Mouse (Mus musculus): ENCODE data around the gene Bcl2l12. TPM values are rescaled to one million over a fixed set of nuclear protein-coding genes. Genes with fewer than 3 reads are reported as not detected.

The Bcl2l12 gene
- total RNA-seq, 2 experiments from 2014 or later = 8.1 to 9.7 TPM

DNA sequence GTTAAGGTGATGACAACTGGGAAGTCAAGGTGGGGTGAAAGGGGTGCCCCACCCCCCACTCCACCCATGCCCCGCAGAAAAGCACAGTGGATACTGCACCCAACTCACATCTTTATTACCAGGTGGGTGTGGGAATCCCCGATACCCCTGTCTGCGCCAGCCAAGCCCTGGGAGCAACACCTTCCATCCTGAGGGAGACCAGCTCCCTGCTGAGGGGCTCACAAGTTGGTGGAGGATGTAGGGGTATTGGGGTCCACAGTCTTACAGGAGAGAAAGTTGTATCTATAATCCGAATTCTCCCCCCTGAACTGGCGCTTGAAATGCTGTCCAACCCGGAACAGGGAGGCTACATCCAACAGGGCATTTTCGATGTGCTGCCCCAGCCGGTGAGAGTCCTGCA lies 39.2 kb downstream of the Bcl2l12 start:
- DNase-seq = no peak

DNA sequence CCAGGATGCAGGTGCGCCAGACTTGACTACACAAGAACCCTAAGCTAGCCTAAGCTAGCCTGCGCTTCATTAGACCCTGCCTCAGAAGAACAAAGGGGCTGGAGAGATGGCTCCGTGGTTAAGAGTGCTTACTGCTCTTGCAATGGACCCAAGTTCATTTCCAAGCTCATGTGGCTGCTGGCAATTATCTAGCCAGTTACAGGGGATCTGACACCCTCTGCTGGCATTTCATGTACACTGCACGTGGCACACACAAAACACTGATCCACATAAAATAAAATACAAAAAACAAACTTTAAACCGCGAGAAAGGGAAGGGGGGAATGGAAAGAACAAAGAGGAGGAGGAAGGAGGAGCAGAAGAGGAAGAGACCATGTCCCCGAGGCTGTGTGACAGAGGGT lies 40.3 kb downstream of the Bcl2l12 start:
- peak; percentile 55 to 63 for DNase-seq

DNA sequence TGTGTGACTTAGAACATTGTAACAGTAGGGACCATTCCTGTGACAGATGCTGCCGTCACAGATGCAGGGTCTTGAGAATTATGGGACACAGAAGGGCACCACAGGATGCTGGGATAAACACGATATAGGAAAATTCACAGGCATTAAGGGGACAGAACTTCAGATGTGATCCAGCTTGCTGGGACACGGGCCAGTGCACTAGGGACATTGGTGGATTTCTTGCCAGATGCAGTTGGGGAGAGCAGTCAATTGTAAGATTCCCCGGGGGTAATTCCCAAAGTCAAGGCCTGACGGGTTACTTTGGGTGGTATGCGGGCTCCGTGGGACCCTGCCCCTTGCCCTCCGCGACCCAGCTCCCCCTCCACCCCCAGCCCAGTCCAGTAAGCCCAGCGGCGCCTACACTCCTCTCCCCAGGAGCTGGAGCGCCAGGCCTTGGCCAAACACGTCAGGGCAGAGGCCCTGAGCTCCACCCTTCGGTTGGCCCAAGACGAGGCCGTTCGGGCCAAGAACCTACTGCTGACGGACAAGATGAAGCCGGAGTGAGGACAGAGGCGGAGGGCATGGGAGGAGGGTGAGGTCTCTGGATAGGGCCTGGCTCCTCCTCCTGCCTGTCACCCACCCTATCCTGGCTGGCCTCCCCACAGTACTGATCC lies 41.2 kb downstream of the Bcl2l12 start:
- peak; percentile 70 to 83 for DNase-seq

DNA sequence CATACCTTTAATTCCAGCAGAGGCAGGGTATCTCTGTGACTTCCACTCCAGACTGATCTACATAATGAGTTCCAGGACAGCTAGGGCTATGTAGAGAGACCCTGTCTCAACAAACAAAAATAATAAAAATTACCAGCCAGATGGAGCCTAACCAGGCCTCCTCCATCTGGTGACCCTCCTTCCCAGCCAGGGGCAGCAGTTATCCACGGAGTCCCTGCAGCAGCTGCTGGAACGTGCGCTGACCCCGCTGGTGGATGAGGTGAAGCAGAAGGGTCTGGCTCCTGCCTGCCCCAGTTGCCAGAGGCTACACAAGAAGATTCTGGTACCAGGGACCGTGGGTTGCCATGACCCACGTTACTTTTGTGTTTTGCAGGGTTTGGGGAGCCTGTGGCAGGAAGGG lies 42.2 kb downstream of the Bcl2l12 start:
- DNase-seq = no peak

DNA sequence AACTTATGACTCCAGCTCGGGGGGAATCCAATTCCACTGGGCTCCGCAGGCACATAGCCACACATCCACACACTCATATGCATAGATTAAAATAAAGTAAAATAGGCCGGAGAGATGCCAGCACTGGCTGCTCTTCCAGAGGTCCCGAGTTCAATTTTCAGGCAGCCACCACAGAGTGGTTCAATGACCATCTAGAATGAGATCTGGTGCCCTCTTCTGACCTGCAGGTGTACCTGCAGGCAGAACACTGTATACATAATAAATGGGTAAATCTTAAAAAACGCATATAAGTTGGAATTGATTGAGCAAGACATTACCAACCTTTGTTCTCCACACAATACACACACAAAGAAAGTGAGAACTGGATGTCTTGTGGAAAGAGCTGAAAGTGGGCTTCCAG lies 42.9 kb downstream of the Bcl2l12 start:
- no peak for DNase-seq

DNA sequence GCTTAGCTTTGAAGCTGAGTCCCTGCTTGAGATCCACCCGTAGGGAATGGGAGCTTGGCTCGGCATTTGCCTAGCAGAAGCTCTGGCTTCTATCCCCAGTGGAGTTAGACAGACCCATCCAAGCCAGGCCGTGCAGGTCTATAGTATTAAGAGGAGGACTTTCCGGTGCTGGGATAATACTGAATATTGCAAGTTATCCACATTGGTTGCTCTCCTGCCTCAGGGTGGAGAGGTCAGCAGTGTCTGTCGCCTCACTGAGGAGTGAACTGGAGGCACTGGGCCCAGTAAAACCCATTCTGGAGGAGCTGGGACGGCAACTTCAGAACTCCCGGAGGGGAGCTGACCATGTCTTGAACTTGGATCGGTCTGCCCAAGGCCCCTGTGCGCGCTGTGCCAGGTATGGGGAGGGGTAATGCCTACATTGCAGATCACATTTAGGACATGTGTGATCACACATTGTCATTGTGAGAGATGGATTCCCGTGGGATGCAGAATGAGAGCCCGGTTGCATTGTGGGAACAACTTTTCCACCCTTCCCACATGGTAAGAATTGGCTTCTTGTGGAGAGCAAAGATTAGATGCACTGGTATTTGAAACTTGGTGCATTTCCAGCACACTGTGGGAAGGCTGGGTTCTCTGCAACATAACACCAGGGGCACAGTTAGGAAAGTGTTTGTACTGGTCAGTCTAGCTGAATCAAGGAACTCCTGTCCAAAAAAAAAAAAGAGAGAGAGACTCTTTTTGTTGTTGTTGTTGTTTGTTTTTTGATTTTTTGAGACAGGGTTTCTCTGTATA lies 44.2 kb downstream of the Bcl2l12 start:
- no peak for DNase-seq

DNA sequence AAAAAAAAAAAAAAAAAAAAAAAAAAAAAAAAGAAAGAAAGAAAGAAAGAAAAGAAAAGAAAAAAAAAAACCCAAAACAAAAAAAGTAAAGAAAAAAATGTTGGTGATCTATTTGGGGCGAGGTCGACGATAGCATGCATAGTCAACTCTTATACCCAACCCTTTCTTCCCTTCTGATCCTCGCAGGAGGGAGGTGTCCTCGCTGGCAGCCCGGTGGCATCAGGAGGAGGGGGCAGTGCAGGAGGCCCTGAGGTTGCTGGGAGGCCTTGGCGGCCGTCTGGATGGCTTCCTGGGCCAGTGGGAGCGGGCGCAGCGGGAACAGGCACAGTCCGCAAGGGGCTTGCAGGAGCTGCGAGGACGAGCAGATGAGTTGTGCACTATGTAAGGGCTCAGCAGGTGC lies 45.0 kb downstream of the Bcl2l12 start:
- no peak for DNase-seq

DNA sequence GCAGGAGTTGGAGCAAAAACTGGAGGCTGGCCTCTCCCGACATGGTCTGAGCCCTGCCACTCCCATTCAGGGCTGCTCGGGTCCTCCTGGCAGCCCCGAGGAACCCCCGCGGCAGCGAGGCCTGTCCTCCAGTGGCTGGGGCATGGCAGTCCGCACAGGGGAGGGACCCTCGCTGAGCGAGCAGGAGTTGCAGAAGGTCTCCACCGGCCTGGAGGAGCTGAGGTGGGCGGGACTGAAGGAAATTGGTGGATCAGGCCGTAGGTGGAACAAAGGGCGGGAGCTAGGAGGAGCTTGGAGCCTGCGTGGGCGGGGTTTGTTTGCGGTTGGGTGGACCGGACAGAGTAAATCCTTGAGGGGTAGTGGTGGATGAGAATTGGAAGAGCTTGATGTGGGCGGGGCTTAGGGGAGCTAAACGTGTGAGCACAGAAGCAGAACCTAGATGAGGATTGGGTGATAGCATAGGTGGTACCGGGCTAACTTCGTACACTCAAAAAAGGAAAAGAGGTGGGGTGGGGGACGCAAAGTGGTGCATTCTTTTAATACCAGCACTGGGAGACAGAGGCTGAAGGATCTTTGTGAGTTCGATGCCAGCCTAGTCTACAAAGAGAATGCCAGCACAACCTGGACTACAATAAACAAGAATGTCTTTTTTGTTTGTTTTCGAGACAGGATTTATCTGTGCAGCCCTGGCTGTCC lies 45.8 kb downstream of the Bcl2l12 start:
- DNase-seq = peak; percentile 96

DNA sequence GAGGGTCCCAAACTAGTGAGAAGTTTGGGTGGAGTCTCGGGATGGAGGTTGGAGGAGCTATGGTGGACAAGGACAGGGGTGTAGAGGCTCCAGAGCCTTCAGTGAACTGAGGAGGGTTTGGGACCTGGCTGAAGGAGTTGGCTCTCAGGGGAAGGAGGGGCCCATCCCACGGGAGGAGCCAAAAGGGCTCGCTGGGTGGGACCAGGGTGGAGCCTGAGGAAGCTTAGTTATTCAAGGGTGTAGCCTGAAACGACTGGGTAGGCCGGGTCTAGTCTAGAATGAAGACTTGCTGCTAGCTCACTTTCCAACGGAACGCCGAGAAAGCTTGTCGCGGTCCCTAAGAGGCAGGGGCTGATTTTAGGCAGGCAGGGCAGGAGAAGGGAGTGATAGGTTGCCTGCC lies 46.6 kb downstream of the Bcl2l12 start:
- DNase-seq = peak; percentile 84 to 90

DNA sequence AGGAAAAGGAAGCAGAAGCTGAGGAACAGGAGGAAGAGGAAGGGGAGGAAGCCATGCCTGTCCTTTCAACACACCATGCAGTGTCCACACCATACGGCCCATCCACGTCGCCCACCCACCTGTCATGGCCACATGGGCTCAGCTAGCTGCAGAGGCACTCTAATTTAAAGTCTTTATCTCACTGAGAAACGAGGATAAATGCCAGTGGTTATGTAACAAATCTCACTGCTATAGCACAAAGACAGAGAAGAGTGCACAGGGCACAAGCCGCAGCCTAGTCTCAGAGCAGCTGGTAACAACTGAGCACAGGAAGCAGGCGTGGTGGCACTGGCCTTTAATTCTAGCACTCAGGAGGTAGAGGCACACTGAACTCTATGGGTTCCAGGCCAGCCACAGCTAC lies 48.6 kb downstream of the Bcl2l12 start:
- no peak for DNase-seq

DNA sequence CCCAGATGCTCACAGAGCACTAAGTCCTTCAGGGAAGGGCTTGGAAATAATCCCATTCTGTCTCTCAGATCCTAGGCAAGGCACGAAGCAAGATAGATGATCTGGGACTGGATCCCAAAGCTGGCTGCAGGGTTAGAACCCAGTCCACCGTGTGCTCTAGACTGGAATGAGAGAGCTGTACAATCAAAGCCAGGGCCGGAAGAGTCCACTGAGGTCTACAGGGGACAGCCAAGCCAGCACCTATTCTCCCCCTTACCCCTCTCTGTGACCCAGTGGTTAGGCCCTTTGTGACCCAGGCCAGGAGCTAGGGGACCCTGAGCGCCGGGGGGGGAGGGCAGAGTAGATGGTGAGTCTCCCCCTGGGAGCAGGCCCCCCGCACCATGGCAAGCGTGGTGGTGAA lies 55.6 kb downstream of the Bcl2l12 start, which contains the start of gene Tsks:
TSS of gene Tsks (plus strand) at position 301 of the 400 bp plus-strand sequence.
- no peak for DNase-seq

Small RNAs within 50 kb of the gene (microRNA-seq; reads per million reads assigned to microRNA genes)
- 1.1 to 2.2 reads per million in 2 experiments for gene Mir7054

Other genes with a start within 250 kb of the Bcl2l12 start
- not detected for gene Zfp473, start 247.7 kb downstream of the Bcl2l12 start, total RNA-seq (2021)
- gene Nup62, start 182.6 kb downstream of the Bcl2l12 start, total RNA-seq (2021) = 10 to 100 TPM; 25.4 to 26.0 TPM
- 1 to 10 TPM in 1 of 2 experiments, under 1 TPM in 1; 0.62 to 4.8 TPM for gene Il4i1, start 182.3 kb downstream of the Bcl2l12 start, total RNA-seq (2021)
- gene Atf5, start 182.1 kb downstream of the Bcl2l12 start, total RNA-seq (2021) = 10 to 100 TPM; 60.2 to 62.7 TPM
- gene Akt1s1, start 149.7 kb downstream of the Bcl2l12 start, total RNA-seq (2021) = 10 to 100 TPM; 65.1 to 67.1 TPM
- 10 to 100 TPM; 36.7 to 57.6 TPM for gene Tbc1d17, start 149.6 kb downstream of the Bcl2l12 start, total RNA-seq (2021)
- 10 to 100 TPM; 16.5 to 19.4 TPM for gene Pnkp, start 141.6 kb downstream of the Bcl2l12 start, total RNA-seq (2021)
- gene Ptov1, start 128.9 kb downstream of the Bcl2l12 start, total RNA-seq (2021) = 100 to 1,000 TPM; 173 to 184 TPM
- 10 to 100 TPM; 75.9 to 79.8 TPM for gene Med25, start 106.0 kb downstream of the Bcl2l12 start, total RNA-seq (2021)
- gene Fuz, start 102.6 kb downstream of the Bcl2l12 start, total RNA-seq (2021) = 10 to 100 TPM; 15.4 to 16.8 TPM
- 10 to 100 TPM; 59.2 to 67.9 TPM for gene Ap2a1, start 69.2 kb downstream of the Bcl2l12 start, total RNA-seq (2021)
- gene Tsks, start 55.5 kb downstream of the Bcl2l12 start, total RNA-seq (2021) = not detected
- 1 to 10 TPM; 1.8 to 2.0 TPM for gene Cpt1c, start 23.9 kb downstream of the Bcl2l12 start, total RNA-seq (2021)
- gene Prmt1, start 12.1 kb downstream of the Bcl2l12 start, total RNA-seq (2021) = 100 to 1,000 TPM in 1 of 2 experiments, 10 to 100 TPM in 1; 90.3 to 110 TPM
- 10 to 100 TPM; 21.3 to 29.5 TPM for gene Irf3, start 1.1 kb downstream of the Bcl2l12 start, total RNA-seq (2021)
- 10 to 100 TPM; 45.1 to 46.0 TPM for gene Scaf1, start 17.7 kb upstream of the Bcl2l12 start, total RNA-seq (2021)
- gene Rras, start 19.2 kb upstream of the Bcl2l12 start, total RNA-seq (2021) = 10 to 100 TPM; 43.9 to 47.7 TPM
- gene Prr12, start 54.2 kb upstream of the Bcl2l12 start, total RNA-seq (2021) = 10 to 100 TPM; 21.5 to 21.9 TPM
- 10 to 100 TPM; 29.6 to 35.2 TPM for gene Nosip, start 63.7 kb upstream of the Bcl2l12 start, total RNA-seq (2021)
- 1 to 10 TPM; 7.8 TPM for gene Prrg2, start 64.0 kb upstream of the Bcl2l12 start, total RNA-seq (2021)
- gene Rcn3, start 93.5 kb upstream of the Bcl2l12 start, total RNA-seq (2021) = 10 to 100 TPM; 20.0 to 20.7 TPM
- 10 to 100 TPM; 60.3 to 66.8 TPM for gene Fcgrt, start 105.1 kb upstream of the Bcl2l12 start, total RNA-seq (2021)
- gene Rps11, start 125.7 kb upstream of the Bcl2l12 start, total RNA-seq (2021) = 100 to 1,000 TPM; 512 to 646 TPM
- 100 to 1,000 TPM; 714 to 715 TPM for gene Rpl13a, start 130.0 kb upstream of the Bcl2l12 start, total RNA-seq (2021)
- under 1 TPM; 0.26 to 0.47 TPM for gene Gm45713, start 137.5 kb upstream of the Bcl2l12 start, total RNA-seq (2021)
- gene Flt3l, start 137.7 kb upstream of the Bcl2l12 start, total RNA-seq (2021) = 1 to 10 TPM; 2.7 to 5.3 TPM
- 10 to 100 TPM; 35.5 to 42.7 TPM for gene Pih1d1, start 155.6 kb upstream of the Bcl2l12 start, total RNA-seq (2021)
- 10 to 100 TPM; 21.5 to 26.8 TPM for gene Aldh16a1, start 155.9 kb upstream of the Bcl2l12 start, total RNA-seq (2021)
- 10 to 100 TPM; 29.7 to 32.4 TPM for gene Slc17a7, start 165.2 kb upstream of the Bcl2l12 start, total RNA-seq (2021)
- not detected for gene Gfy, start 180.9 kb upstream of the Bcl2l12 start, total RNA-seq (2021)
- gene Pth2, start 182.3 kb upstream of the Bcl2l12 start, total RNA-seq (2021) = not detected
- gene Ccdc155, start 206.2 kb upstream of the Bcl2l12 start, total RNA-seq (2021) = under 1 TPM in 1 of 2 experiments, not detected in 1; 0.46 TPM
- not detected for gene Dkkl1, start 213.4 kb upstream of the Bcl2l12 start, total RNA-seq (2021)
- gene Tead2, start 217.0 kb upstream of the Bcl2l12 start, total RNA-seq (2021) = 1 to 10 TPM; 6.4 to 7.7 TPM
- gene Cd37, start 240.4 kb upstream of the Bcl2l12 start, total RNA-seq (2021) = 10 to 100 TPM in 1 of 2 experiments, 1 to 10 TPM in 1; 2.6 to 12.8 TPM
- not detected for gene Slc6a16, start 242.4 kb upstream of the Bcl2l12 start, total RNA-seq (2021)